Mouse (Mus musculus) gastrocnemius, postnatal 25 days (tissue): ENCODE data around the gene 1110004F10Rik. TPM values are rescaled to one million over a fixed set of nuclear protein-coding genes. Genes with fewer than 3 reads are reported as not detected.

Experiments used
- DNase-seq: peaks from one replicate; pipeline ENCODE4 v3.0.0; 2022
- total RNA-seq, 2 experiments: library from RNA; stranded (reverse); gene quantifications; 1 replicate in 1 of 2; 2 replicates in 1 of 2; pipeline ENCODE4 v1.2.3; 2021

The 1110004F10Rik gene
- total RNA-seq, 2 experiments from 2014 or later = 41.2 to 42.4 TPM

- DNase-seq = no peak
Measured at GRCm38 (mm10) chr7:116137149-116137548, 98.0 kb downstream of the 1110004F10Rik start.

- DNase-seq = no peak
Measured at GRCm38 (mm10) chr7:116137671-116138070, 98.5 kb downstream of the 1110004F10Rik start.

GRCm38 (mm10) chr7:116145030-116145429 is 105.8 kb downstream of the 1110004F10Rik start:
- DNase-seq = no peak

- DNase-seq = no peak
Measured at GRCm38 (mm10) chr7:116147114-116147513, 107.9 kb downstream of the 1110004F10Rik start.

GRCm38 (mm10) chr7:116149568-116149967 is 110.4 kb downstream of the 1110004F10Rik start:
- DNase-seq = no peak

GRCm38 (mm10) chr7:116153781-116154368 is 114.7 kb downstream of the 1110004F10Rik start:
- DNase-seq = no peak

Other genes with a start within 250 kb of the 1110004F10Rik start
- 100 to 1,000 TPM; 122 to 140 TPM for gene Sox6, start 601 bp upstream of the 1110004F10Rik start, total RNA-seq
- gene Gm4353, start 45.2 kb downstream of the 1110004F10Rik start, total RNA-seq = 1 to 10 TPM; 1.4 to 2.0 TPM